Mouse (Mus musculus) stomach, postnatal 0 days (tissue): ENCODE measurements around the gene Ttc19. TPM values are rescaled to one million over a fixed set of nuclear protein-coding genes. Genes with fewer than 3 reads are reported as not detected.

Experiments
- ATAC-seq: fragments of 200-750 bp; cut with Nextera tagmentation; 2 replicates; pipeline ENCODE4 v1.8.0; 2017; ENCODE audit not compliant: low FRiP score, low TSS enrichment
- DNase-seq: peaks from one replicate; pipeline ENCODE4 v3.0.0-alpha.2; 2016; ENCODE audit warnings: low spot score
- H3K27ac ChIP-seq: fragments of 300-500 bp; sonication (generic); replicated peaks from 2 replicates; pipeline ENCODE4 v1.5.1; 2014; ENCODE audit warnings: mild to moderate bottlenecking, control low read depth
- H3K27me3 ChIP-seq: fragments of 300-500 bp; sonication (generic); 2 replicates; pipeline ENCODE4 v1.6.1; 2014; ENCODE audit warnings: low read length; ENCODE audit not compliant: control insufficient read depth, insufficient read depth
- H3K36me3 ChIP-seq: fragments of 300-500 bp; sonication (generic); 2 replicates; pipeline ENCODE4 v1.6.1; 2014; ENCODE audit warnings: low read length, mixed read lengths; ENCODE audit not compliant: control insufficient read depth, insufficient read depth
- H3K4me1 ChIP-seq: fragments of 300-500 bp; sonication (generic); replicated peaks from 2 replicates; pipeline ENCODE4 v1.6.1; 2014; ENCODE audit warnings: antibody characterized with exemption; ENCODE audit not compliant: control insufficient read depth, insufficient read depth
- H3K4me2 ChIP-seq: fragments of 300-500 bp; sonication (generic); replicated peaks from 2 replicates; pipeline ENCODE4 v1.6.1; 2014; ENCODE audit warnings: low read depth, mild to moderate bottlenecking, control low read depth, moderate library complexity
- H3K4me3 ChIP-seq: fragments of 300-500 bp; sonication (generic); 2 replicates; pipeline ENCODE4 v1.5.1; 2014; ENCODE audit warnings: low read depth, low read length, control low read depth
- H3K9ac ChIP-seq: fragments of 300-500 bp; sonication (generic); 2 replicates; pipeline ENCODE4 v1.6.1; 2014; ENCODE audit warnings: mild to moderate bottlenecking, low read length, control low read depth, mixed read lengths
- H3K9me3 ChIP-seq: fragments of 300-500 bp; sonication (generic); 2 replicates; pipeline ENCODE4 v1.6.1; 2016; ENCODE audit warnings: low read length; ENCODE audit not compliant: control insufficient read depth
- CTCF ChIP-seq: IDR thresholded peaks from 2 replicates; pipeline ENCODE4 v1.5.1; 2016; ENCODE audit warnings: antibody characterized with exemption, low read depth, mild to moderate bottlenecking, moderate library complexity
- EP300 ChIP-seq: optimal IDR thresholded peaks from 2 replicates; pipeline ENCODE3; 2016; ENCODE audit warnings: antibody characterized with exemption
- WGBS: fragments of 180-500 bp; shearing (Covaris S2); extraction: QIAGEN DNeasy Blood & Tissue Kit; methylation state at CpG from one replicate; pipeline ENCODE4 v1.1.7; 2014; 5-methylcytosine and 5-hydroxymethylcytosine counted together
- polyA plus RNA-seq: library from polyadenylated mRNA; unstranded; fragments of >200 nt; fragmentation: Nextera tagmentation; extraction: Ambion mirVana; gene quantifications from 2 replicates; pipeline ENCODE4 v1.2.1, GENCODE M21; 2015

Ttc19 gene
- polyA plus RNA-seq, 1 experiment from 2014 or later, result 12.7 TPM

- H3K4me2 ChIP-seq, result no peak overlapping the region
- TF ChIP-seq CTCF, result no peak
- TF ChIP-seq EP300, result no peak
- H3K27me3 ChIP-seq, result no peaks in the 10 kb centered on the region
- no peak overlapping the region for H3K9ac ChIP-seq
- H3K9me3 ChIP-seq, result no peaks in the 10 kb centered on the region
- H3K36me3 ChIP-seq, result 0 out of 2 replicates have a peak, but pooled peaks cover 3% of the 10 kb centered on the region
- DNase-seq, result no peak
- 0 out of 2 replicates have a peak, but pooled peaks cover 2% of the 10 kb centered on the region for H3K4me1 ChIP-seq
- H3K27ac ChIP-seq, result no peak overlapping the region
- ATAC-seq, result no peak
- H3K4me3 ChIP-seq, result no peak overlapping the region
- 73% methylated on average over 7 of the region's 7 CpGs for WGBS
These were observed 17.7 kb upstream of the Ttc19 start for GRCm38 (mm10) chr11:62263599-62263998.

GRCm38 (mm10) chr11:62264018-62264417 lies 17.3 kb upstream of the Ttc19 start:
- 58% methylated on average over 7 of the region's 7 CpGs for WGBS
- Histone ChIP-seq H3K27ac (no peak overlapping the region), H3K9me3 (no peaks in the 10 kb centered on the region), H3K4me3 (no peak overlapping the region), H3K36me3 (0 out of 2 replicates have a peak, but pooled peaks cover 3% of the 10 kb centered on the region), H3K4me2 (no peak overlapping the region), H3K9ac (no peak overlapping the region), H3K4me1 (0 out of 2 replicates have a peak, but pooled peaks cover 2% of the 10 kb centered on the region), H3K27me3 (no peaks in the 10 kb centered on the region)
- no peak for TF ChIP-seq EP300
- TF ChIP-seq CTCF, result no peak
- ATAC-seq (no peak), DNase-seq (no peak)

DNA sequence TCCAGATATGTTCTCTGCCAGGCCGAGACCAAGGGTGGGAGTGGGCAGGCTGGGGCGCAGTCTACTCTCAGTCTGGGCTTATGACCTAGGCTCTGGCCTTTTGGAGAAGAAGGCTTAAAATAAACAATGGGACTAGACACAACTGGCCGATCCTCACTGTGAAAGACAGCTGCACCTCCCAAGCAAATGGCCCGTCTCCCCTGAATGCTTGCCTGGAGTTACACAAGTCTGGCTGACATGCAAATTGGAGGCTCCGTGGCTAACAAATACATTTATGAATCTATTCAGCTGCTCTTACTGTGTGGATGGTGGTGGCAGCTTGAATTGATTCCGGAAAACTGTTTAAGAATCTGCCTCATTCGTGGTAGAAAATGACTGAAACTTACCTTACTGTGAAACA lies 15.6 kb upstream of the Ttc19 start:
- TF ChIP-seq EP300, result no peak
- no peak for TF ChIP-seq CTCF
- Histone ChIP-seq H3K27me3 (no peaks in the 10 kb centered on the region), H3K4me2 (no peak overlapping the region), H3K9me3 (no peaks in the 10 kb centered on the region), H3K27ac (no peak overlapping the region), H3K4me3 (no peak overlapping the region), H3K36me3 (0 out of 2 replicates have a peak, but pooled peaks cover 3% of the 10 kb centered on the region), H3K4me1 (0 out of 2 replicates have a peak, but pooled peaks cover 2% of the 10 kb centered on the region), H3K9ac (no peak overlapping the region)
- ATAC-seq, result no peak
- WGBS, result 73% methylated on average over 7 of the region's 7 CpGs
- DNase-seq, result no peak

DNA sequence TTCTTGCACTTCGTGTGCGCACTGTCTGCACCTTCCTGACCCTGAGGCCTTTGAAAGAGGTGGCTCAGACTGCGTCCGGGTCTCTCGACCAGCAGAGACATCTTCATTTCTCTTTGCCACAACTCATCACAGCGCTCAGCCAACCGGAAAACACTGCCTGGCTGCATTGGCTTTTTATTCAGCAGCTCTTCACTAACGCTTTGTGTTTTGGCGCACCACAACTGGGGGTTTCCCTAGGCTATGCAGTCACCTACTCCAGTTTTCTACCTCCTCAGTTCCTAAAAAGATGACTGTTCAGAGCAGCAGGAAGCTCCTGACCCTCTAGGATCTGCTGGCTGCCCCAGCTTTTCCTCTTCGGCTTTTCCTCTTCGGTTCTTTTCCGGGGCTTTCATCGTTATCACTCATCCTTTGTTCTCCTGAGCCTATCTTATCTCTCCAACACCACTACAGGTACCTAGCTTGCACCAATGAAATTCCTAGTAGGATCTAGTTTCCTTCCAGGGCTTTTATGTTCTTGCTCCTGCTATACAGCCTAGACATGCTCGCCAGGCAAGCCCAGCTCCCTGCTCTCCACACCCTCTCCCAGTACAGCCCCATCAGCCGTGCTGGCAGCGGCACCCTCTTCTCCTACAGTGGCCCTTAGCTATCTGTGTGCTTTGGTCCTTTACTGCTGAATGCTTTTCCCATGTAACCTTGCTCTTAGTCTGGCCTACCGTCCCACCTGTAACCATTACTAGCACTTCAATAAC lies 14.6 kb upstream of the Ttc19 start:
- WGBS, result 63% methylated on average over 17 of the region's 17 CpGs
- Histone ChIP-seq H3K9ac (no peak overlapping the region), H3K9me3 (no peaks in the 10 kb centered on the region), H3K36me3 (0 out of 2 replicates have a peak, but pooled peaks cover 3% of the 10 kb centered on the region), H3K27me3 (no peaks in the 10 kb centered on the region), H3K4me3 (no peak overlapping the region), H3K27ac (no peak overlapping the region), H3K4me1 (0 out of 2 replicates have a peak, but pooled peaks cover 2% of the 10 kb centered on the region), H3K4me2 (no peak overlapping the region)
- DNase-seq (no peak), ATAC-seq (no peak)
- TF ChIP-seq EP300 (no peak), CTCF (no peak)

- Histone ChIP-seq H3K9ac (no peak overlapping the region), H3K4me1 (0 out of 2 replicates have a peak, but pooled peaks cover 2% of the 10 kb centered on the region), H3K9me3 (no peaks in the 10 kb centered on the region), H3K27me3 (no peaks in the 10 kb centered on the region), H3K4me3 (no peak overlapping the region), H3K27ac (no peak overlapping the region), H3K4me2 (no peak overlapping the region), H3K36me3 (0 out of 2 replicates have a peak, but pooled peaks cover 3% of the 10 kb centered on the region)
- no peak for DNase-seq
- TF ChIP-seq EP300 (no peak), CTCF (no peak)
- ATAC-seq, result no peak
- WGBS, result 60% methylated on average over 8 of the region's 8 CpGs
These were observed 12.9 kb upstream of the Ttc19 start for GRCm38 (mm10) chr11:62268381-62268780.

- WGBS, result 59% methylated on average over 12 of the region's 12 CpGs
- TF ChIP-seq EP300 (no peak), CTCF (no peak)
- H3K27me3 ChIP-seq, result no peaks in the 10 kb centered on the region
- 0 out of 2 replicates have a peak, but pooled peaks cover 3% of the 10 kb centered on the region for H3K36me3 ChIP-seq
- H3K4me1 ChIP-seq, result 0 out of 2 replicates have a peak, but pooled peaks cover 2% of the 10 kb centered on the region
- no peaks in the 10 kb centered on the region for H3K9me3 ChIP-seq
- H3K27ac ChIP-seq, result no peak overlapping the region
- DNase-seq, result no peak
- H3K4me3 ChIP-seq, result no peak overlapping the region
- H3K4me2 ChIP-seq, result no peak overlapping the region
- no peak for ATAC-seq
- no peak overlapping the region for H3K9ac ChIP-seq
These were observed 12.2 kb upstream of the Ttc19 start for GRCm38 (mm10) chr11:62269097-62269496.
